Mouse (Mus musculus) testis, adult 2 months (tissue): ENCODE results near the gene Memo1. TPM values are rescaled to one million over a fixed set of nuclear protein-coding genes. Genes with fewer than 3 reads are reported as not detected.
"Not testable (repeated sequence)": the region's sequence is repeated elsewhere in the genome, so short reads cannot be mapped to it uniquely, and the experiment has no call there.

Source experiments
- H3K27ac ChIP-seq: fragments of 200-500 bp; 2 replicates; pipeline ENCODE4 v1.5.1; 2012; ENCODE audit warnings: low read depth, low read length; ENCODE audit not compliant: control insufficient read depth, insufficient read depth
- H3K27me3 ChIP-seq: fragments of 200-500 bp; 2 replicates; pipeline ENCODE4 v1.6.1; 2012; ENCODE audit warnings: mild to moderate bottlenecking, low read length, moderate library complexity; ENCODE audit not compliant: control insufficient read depth, insufficient read depth
- H3K36me3 ChIP-seq: fragments of 200-500 bp; 2 replicates; pipeline ENCODE4 v1.6.1; 2012; ENCODE audit warnings: mild to moderate bottlenecking, low read length; ENCODE audit not compliant: control insufficient read depth, insufficient read depth
- H3K4me1 ChIP-seq: fragments of 200-500 bp; 2 replicates; pipeline ENCODE4 v1.6.1; 2012; ENCODE audit warnings: low read length; ENCODE audit not compliant: control insufficient read depth, insufficient read depth
- H3K4me3 ChIP-seq: fragments of 200-500 bp; 2 replicates; pipeline ENCODE4 v1.5.1; 2012; ENCODE audit warnings: low read depth, mild to moderate bottlenecking, low read length, moderate library complexity, mixed read lengths; ENCODE audit not compliant: control insufficient read depth
- CTCF ChIP-seq: fragments of 200-500 bp; IDR thresholded peaks from 2 replicates; pipeline ENCODE4 v1.5.1; 2012; ENCODE audit warnings: low read depth, mild to moderate bottlenecking, inconsistent platforms, low read length, moderate library complexity; ENCODE audit not compliant: control insufficient read depth, insufficient read depth, insufficient replicate concordance
- POLR2A ChIP-seq: fragments of 200-500 bp; IDR thresholded peaks from 2 replicates; pipeline ENCODE4 v1.6.1; 2012; ENCODE audit warnings: low read depth, mild to moderate bottlenecking, inconsistent platforms, low read length, moderate library complexity; ENCODE audit not compliant: control insufficient read depth
- polyA plus RNA-seq: library from polyadenylated mRNA; depleted of rRNA; stranded (reverse); fragments of >200 nt; gene quantifications from 2 replicates; pipeline ENCODE4 v1.2.3, GENCODE M21; 2012; rRNA removed

The Memo1 gene
- 94.5 and 110 TPM in 2 replicates for polyA plus RNA-seq

- H3K36me3 ChIP-seq, result no peaks in the 10 kb centered on the region
- peak within 1 kb of the TSS; percentile 93 for H3K4me3 ChIP-seq
- peaks cover 3% of the 10 kb centered on the region; the same call in 1 of the 2 replicates for H3K4me1 ChIP-seq
- TF ChIP-seq POLR2A (peak; percentile 36), CTCF (no peak)
- no peaks in the 10 kb centered on the region for H3K27me3 ChIP-seq
- H3K27ac ChIP-seq, result peak within 1 kb of the TSS; percentile 91
Measured at GRCm38 (mm10) chr17:74295026-74295970, at the start of gene Memo1. Memo1 (minus strand) TSS chr17:74295521.

- Histone ChIP-seq H3K27ac (no peak overlapping the region), H3K36me3 (no peaks in the 10 kb centered on the region), H3K4me3 (no peak overlapping the region), H3K4me1 (peaks cover 3% of the 10 kb centered on the region), H3K27me3 (no peaks in the 10 kb centered on the region)
- TF ChIP-seq POLR2A (no peak), CTCF (no peak)
Measured at GRCm38 (mm10) chr17:74341151-74341550, 45.8 kb upstream of the Memo1 start.

- Histone ChIP-seq H3K36me3 (no peaks in the 10 kb centered on the region), H3K4me3 (peak within 1 kb of the TSS; percentile 90), H3K4me1 (peaks cover 3% of the 10 kb centered on the region), H3K27ac (peak within 1 kb of the TSS; percentile 19), H3K27me3 (no peaks in the 10 kb centered on the region)
- TF ChIP-seq POLR2A (no peak; the same call in 1 of the 2 replicates), CTCF (no peak)
Measured at GRCm38 (mm10) chr17:74338937-74339804, 43.9 kb upstream of the Memo1 start, which contains the start of gene Spast. Spast (plus strand) TSS chr17:74338987.

- H3K36me3 ChIP-seq, result no peaks in the 10 kb centered on the region
- no peaks in the 10 kb centered on the region for H3K27me3 ChIP-seq
Measured at GRCm38 (mm10) chr17:74338225-74338931, 43.1 kb upstream of the Memo1 start.

DNA sequence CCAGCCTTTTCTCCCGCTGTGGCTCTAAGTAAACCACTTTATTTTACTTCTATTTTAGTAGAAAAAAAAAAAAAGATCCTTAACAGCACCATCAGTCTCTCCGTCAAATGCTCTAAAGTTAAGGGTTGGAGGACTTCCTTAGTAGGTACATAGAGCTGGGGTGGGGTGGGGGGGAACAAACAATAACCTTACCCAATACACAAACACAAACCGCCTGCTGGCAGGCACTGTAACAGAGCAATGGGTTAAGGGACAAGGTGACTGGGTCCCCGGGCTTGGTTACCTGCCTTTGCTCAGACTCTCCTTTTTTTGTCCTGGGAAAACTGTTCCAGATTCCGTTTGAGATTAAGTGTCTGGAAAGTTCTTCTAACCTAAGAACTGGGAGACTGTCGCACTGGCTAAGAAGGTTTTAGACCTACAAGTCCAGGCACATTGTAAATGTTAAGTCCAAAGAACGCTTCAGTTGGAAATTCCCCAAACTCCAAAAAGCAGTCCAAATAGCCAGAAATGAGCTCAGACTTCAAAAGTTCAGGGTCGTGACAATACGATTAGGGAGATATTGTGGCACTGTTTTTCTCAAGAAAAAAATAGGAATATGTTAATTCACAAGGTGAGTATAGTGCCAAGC, 35.8 kb upstream of the Memo1 start:
- Histone ChIP-seq H3K4me1 (no peaks in the 10 kb centered on the region; the same call in 1 of the 2 replicates), H3K4me3 (no peak overlapping the region), H3K36me3 (no peaks in the 10 kb centered on the region), H3K27me3 (no peaks in the 10 kb centered on the region), H3K27ac (no peak overlapping the region)
- TF ChIP-seq CTCF, result no peak

More at GRCm38 (mm10) chr17:74338225-74338931, 43.1 kb upstream of the Memo1 start:
- Histone ChIP-seq H3K4me3 (peak overlapping the region; percentile 90), H3K4me1 (peaks cover 3% of the 10 kb centered on the region), H3K27ac (peak overlapping the region; percentile 19; the same call in 1 of the 2 replicates)
- TF ChIP-seq POLR2A (peak; percentile 71), CTCF (no peak)

GRCm38 (mm10) chr17:74328146-74328545, 32.8 kb upstream of the Memo1 start:
- not testable (repeated sequence) for H3K27ac ChIP-seq, H3K36me3 ChIP-seq, H3K27me3 ChIP-seq, H3K4me3 ChIP-seq, H3K4me1 ChIP-seq
- TF ChIP-seq CTCF, result peak; percentile 19; the same call in 1 of the 2 replicates

GRCm38 (mm10) chr17:74327195-74327594, 31.9 kb upstream of the Memo1 start:
- H3K4me3 ChIP-seq, H3K27ac ChIP-seq, H3K27me3 ChIP-seq, H3K36me3 ChIP-seq, H3K4me1 ChIP-seq: not testable (repeated sequence)
